Mouse (Mus musculus) testis, postnatal 14 days (tissue): ENCODE measurements around the gene Adss.

ENCODE experiments used
- DNase-seq: peaks from one replicate; pipeline ENCODE4 v3.0.0; 2021; ENCODE audit warnings: low spot score

Gene Adss

GRCm38 (mm10) chr1:177727883-177728525 is 68.3 kb downstream of the Adss start:
- DNase-seq, result no peak

GRCm38 (mm10) chr1:177726870-177727269 is 69.4 kb downstream of the Adss start:
- no peak for DNase-seq

- no peak for DNase-seq
These were observed 72.5 kb downstream of the Adss start for GRCm38 (mm10) chr1:177723786-177724185.

- DNase-seq, result no peak
These were observed 77.3 kb downstream of the Adss start for GRCm38 (mm10) chr1:177719029-177719427.

- no peak for DNase-seq
These were observed 77.8 kb downstream of the Adss start for GRCm38 (mm10) chr1:177718340-177719028.

- no peak for DNase-seq
These were observed 79.1 kb downstream of the Adss start for GRCm38 (mm10) chr1:177717057-177717835.

- no peak for DNase-seq
These were observed 79.9 kb downstream of the Adss start for GRCm38 (mm10) chr1:177716448-177716847.

GRCm38 (mm10) chr1:177714397-177715012 is 81.8 kb downstream of the Adss start:
- no peak for DNase-seq

- no peak for DNase-seq
These were observed 82.5 kb downstream of the Adss start for GRCm38 (mm10) chr1:177713635-177714396.
